Mouse (Mus musculus) splenic B cell, adult 2 months (primary cell): Measurements from ENCODE around the gene Vldlr.

Source experiments
- DNase-seq: peaks from one replicate; pipeline ENCODE4 v3.0.0-alpha.2; 2011; ENCODE audit warnings: low read depth, low spot score
- H3K27me3 ChIP-seq: 2 replicates; pipeline ENCODE4 v1.6.1; 2012; ENCODE audit warnings: mild to moderate bottlenecking, low read length, moderate library complexity, mixed read lengths; ENCODE audit not compliant: control insufficient read depth, poor library complexity, insufficient read depth, severe bottlenecking
- H3K36me3 ChIP-seq: 2 replicates; pipeline ENCODE4 v1.6.1; 2012; ENCODE audit warnings: mild to moderate bottlenecking, low read length, moderate library complexity, mixed read lengths; ENCODE audit not compliant: control insufficient read depth, poor library complexity, insufficient read depth, severe bottlenecking

Gene Vldlr

GRCm38 (mm10) chr19:27273385-27273784 lies 57.1 kb downstream of the Vldlr start:
- DNase-seq: no peak

GRCm38 (mm10) chr19:27274382-27274781 lies 58.1 kb downstream of the Vldlr start:
- no peak for DNase-seq
- no peaks in the 10 kb centered on the region for H3K27me3 ChIP-seq
- H3K36me3 ChIP-seq: no peaks in the 10 kb centered on the region

More at GRCm38 (mm10) chr19:27273385-27273784, 57.1 kb downstream of the Vldlr start:
- Histone ChIP-seq H3K36me3 (no peaks in the 10 kb centered on the region), H3K27me3 (no peaks in the 10 kb centered on the region)

- Histone ChIP-seq H3K36me3 (no peaks in the 10 kb centered on the region), H3K27me3 (no peaks in the 10 kb centered on the region)
- no peak for DNase-seq
These were observed 62.9 kb downstream of the Vldlr start for GRCm38 (mm10) chr19:27279174-27279573.
